Mouse (Mus musculus) ovary, postnatal 36 days (tissue): ENCODE results near the gene Slc37a1.
"Not testable (repeated sequence)": the region's sequence is repeated elsewhere in the genome, so short reads cannot be mapped to it uniquely, and the experiment has no call there.

ENCODE experiments used
- DNase-seq: peaks from one replicate; pipeline ENCODE4 v3.0.0; 2022; ENCODE audit warnings: low spot score, mixed read lengths

Slc37a1 gene

GRCm38 (mm10) chr17:31353255-31353654 lies 66.7 kb downstream of the Slc37a1 start:
- DNase-seq = no peak

- DNase-seq = not testable (repeated sequence)
Observed at GRCm38 (mm10) chr17:31354684-31355083, 68.1 kb downstream of the Slc37a1 start.

GRCm38 (mm10) chr17:31355792-31356502 lies 69.4 kb downstream of the Slc37a1 start:
- DNase-seq = no peak

DNA sequence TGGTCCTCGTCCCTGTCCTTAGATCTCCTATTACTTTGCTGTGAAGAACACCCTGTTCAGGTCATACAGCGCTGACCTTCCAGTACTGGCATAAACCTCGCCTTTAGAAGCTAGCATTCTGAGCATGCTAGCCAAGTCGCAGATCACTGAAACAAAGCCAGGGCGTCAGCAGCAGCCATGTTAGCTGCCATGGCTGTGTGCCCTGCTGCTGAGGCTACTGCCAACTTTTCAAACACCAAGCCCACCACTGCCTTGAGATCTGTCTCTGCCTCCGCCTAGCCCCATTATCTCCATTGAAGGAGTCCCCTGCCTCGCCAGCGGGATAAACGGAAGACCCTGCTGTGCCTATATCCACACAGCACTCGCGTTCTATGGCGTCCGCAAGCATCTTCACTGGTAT lies 74.0 kb downstream of the Slc37a1 start:
- no peak for DNase-seq

DNA sequence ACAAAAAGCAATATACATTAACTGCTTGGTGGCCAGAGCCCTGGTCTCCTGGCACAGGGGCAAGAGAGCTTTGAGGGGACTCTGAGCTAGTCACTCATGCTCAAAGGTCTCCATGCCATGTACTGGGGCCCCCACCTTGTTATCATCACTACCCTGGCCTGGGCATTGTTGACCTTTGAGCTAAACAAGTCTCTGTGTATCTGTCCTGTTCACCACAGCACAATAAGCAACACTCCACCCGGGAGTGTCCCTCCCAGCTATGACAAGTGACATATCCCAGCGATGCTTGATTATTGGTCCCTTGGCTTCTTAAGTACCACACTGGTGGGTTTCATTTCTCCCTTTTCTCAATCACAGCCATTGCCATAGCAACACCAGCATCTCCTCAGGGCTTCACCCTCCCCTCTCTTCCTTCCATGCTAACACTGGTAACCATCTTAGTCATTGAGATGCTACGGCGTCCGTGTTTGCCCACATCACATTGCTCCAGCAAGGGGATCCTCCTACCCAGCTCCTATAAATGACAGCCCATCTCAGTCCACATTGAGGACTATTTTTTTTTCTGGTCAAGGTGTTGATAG lies 79.1 kb downstream of the Slc37a1 start:
- DNase-seq = no peak

DNA sequence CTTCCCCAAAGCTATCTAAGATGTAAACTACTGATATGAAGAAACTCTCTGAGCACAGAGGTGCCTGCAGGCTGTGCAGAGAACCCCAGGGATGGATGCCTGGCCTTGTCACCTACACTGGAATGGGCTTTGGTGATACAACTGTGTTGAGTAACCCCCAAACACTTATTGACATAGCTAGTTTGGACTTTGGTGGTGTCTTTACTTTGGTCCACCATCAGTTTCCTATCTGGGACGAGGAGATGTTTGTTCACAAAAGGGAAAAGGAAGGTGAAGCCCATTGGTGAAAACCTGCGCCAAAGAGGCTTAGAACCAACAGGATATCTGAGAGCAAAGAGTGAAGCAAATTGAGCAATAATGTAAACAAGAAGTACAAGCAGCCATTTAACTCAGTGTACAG lies 83.6 kb downstream of the Slc37a1 start:
- DNase-seq = no peak

- DNase-seq = no peak
Observed at GRCm38 (mm10) chr17:31370931-31371330, 84.3 kb downstream of the Slc37a1 start.

DNA sequence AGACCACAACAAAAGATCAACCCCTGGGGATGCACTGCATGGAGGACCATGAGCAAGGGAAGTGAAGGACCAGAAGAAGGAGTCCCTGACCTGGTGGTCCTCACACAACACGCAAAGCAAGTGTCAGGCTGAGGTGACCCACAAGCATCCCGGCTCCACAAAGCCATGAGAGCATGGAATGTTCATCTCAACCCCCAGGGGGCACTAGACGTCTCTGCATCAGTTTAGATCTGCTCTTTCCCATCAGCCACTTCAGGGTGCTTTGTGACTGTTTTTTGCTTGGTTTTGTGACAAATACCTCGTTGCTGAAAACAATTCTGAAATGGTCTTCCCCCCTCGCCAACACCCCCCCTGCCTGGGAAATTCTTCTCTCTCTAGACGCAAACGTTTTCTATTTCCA lies 91.4 kb downstream of the Slc37a1 start:
- peak; percentile 47 for DNase-seq

GRCm38 (mm10) chr17:31378361-31378761 lies 91.8 kb downstream of the Slc37a1 start:
- DNase-seq = no peak

DNA sequence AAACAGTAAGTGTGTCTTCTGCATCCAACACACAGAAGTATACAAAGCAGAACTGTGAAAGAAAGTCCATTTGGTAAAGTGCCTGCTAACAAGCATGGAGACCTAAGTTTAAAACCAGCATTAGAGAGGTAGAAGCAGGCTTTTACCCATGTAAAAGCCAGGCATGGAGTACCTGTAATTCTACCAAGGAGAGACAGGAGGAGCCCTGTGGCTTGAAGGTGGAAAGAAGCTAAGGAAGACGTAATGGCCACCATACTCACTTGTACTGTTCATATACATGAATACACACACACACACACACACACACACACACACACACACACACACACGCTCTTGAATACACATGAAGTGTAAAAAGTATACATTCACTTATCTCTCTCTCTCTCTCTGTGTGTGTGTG lies 92.5 kb downstream of the Slc37a1 start:
- DNase-seq = no peak

DNA sequence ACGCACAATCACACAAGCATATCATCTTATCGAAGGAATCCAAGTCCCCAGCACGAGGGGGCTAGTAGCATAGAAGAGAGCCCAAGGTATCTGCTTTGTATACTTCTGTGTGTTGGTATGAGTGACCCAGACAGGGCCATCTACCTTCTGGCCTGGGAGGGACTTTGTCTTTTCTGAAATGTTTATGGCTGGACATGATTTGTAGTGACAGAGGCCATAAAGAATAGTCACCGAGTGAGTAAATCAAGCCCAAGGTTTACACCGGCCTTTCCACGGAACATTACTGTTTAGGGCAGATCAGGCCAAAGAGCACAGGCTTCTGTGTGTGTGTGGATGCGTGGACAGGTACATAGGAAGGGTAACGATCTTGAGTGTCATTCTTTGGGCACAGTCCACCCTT lies 93.3 kb downstream of the Slc37a1 start:
- DNase-seq = no peak

DNA sequence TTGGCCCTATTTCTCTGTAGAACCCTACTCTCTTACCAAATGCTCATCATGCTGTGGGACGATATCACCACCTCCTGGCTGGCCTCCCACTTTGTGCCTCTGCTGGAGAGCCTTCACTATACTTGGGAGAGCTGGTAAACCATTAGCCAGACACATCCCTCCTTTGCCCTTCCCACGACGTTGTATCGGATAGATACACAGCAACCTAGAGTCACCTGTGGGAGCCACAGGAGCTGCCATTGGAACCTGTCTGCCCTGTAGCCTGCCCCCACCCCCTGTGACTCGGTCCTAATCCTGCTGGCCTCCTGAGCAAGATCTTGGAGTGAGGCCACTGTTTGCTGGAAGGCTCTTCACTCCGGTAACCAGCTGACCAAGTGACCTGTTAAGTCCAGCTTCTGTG lies 96.7 kb downstream of the Slc37a1 start:
- no peak for DNase-seq

DNA sequence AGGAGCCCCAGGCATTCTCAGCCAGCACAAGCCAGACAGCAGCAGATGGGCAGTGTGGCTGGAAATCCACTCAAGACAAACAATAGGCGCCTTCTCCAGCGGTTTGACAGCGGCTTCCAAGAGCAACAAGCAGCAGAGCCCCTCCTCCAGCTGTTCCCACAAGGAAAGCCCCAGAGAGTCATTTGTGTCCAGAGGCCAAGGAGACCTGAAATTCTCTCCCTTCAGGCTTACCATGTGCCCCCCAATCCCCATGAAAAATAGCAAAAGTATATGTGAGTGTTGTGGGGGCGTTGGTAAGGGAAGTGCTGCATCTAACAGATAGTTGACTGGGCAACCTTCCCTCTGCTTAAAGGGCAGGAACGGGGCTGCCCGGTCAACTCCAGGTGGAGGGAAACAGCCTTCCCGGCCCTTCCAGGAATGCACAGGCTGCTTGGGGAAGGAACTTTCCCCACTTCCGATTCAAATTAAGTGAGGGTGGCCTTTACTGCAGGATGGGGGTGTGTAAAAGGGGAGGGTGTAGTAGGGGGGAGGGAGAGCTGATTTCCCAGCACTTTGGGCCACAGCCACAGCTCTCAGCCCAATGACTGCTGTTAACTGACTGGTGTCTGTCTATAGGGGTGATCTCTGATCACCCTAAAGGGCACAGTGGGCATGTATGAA lies 98.5 kb downstream of the Slc37a1 start:
- DNase-seq = peak; percentile 10

DNA sequence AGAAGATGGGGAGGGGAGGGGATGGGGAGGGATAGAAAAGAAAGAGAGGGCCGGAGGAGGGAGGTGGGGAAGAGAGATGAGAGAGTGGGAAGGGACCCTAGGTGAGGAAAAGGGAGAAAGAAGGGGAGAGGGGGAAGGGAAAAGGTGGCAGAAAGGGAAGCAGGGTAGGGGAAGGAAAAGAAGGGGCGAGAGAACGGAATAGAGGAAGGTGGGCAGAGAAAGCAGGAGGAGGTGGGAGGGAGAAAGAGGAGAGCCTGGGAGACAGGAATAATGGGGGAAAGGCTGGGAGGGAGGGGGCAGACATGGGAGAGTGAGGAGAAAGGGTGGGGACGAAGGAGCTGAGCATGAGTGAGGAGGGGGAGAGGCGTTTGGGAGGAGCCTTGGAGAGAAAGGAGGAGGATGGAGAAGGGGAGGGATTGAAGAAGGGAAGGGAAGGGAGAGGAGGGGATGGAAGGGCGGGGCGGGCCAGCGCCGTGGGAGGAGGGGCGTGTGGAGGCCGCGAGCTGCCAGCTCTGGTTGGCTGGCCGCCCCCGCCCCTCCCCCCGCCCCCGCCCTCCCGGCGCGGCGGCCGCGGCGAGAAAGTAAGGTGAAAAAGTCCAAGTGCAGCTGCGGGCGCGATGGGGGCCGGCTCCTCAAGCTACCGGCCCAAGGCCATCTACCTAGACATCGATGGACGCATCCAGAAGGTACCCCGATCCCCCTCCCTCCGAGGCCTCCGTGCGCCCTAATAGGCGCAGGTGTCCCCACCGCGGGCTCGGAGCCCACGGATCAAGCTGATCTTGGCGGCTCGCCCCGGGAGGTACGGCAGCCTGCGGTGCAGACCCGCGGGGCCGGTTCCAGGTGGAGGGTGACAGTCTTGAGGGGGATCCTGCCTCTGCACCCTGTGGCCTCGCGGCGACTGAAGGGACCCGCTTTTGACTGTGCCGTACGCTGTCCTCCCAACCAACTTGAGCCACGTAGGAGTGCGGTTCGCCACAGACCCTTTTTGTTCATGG lies 99.4 kb downstream of the Slc37a1 start, which contains the start of gene Pde9a:
Pde9a (plus strand) TSS at position 540 of the 995 bp plus-strand sequence.
- DNase-seq = peak; percentile 76

DNA sequence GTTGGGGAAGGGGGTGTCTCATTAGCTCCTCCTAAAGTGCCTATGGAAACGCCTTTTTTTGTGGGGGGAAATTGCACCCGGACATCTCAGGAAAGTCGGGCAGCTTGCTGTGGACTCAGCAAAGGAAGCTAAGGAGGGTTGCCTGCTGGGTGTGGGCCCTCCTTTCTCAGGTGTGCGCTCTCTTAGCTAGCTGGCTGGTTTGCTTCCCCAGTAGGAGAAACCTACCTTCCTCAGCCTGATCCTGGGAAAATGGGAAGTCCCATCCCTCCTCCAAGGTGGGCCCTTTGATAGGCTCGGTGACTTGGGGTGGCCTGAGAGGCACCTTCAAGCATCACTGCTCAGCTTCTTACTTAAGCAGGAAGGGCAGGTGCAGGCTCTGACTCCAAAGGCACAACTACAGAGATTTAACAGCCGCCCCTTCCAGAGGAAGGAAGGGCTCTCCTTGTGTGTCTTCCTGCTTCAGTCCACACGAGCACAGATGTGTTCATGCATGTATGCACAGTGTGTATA lies 100.2 kb downstream of the Slc37a1 start:
- no peak for DNase-seq

DNA sequence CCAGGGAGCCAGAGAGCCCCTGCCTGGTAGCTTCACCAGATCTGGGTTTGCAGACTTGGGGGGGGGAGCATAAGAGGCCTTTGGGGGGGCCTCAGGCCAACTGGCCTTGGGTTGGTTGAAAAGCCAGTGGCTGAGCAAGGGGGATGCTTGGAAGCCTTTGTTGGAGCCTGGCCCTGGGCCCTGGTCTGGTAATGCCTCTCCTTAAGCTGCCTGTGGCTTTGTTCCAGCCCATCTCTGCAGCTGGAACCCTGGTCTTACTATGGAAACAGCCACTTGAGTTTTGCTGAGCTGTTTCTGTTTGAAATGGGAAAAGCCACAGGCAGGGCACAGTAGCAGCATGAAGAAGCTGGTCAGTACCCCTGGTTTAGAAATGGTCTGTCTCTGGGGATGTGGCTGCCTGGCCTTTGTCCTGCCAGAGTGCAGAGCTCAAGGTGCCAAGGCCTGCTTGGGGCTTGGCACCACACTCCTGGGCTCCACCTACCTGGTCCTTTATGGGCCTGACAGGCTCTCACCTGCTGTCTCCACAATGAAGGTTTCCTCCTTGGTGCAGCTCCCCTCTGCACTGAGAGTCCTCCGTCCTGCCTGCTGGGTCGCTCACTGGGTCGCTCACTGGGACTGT lies 102.9 kb downstream of the Slc37a1 start:
- DNase-seq = no peak

DNA sequence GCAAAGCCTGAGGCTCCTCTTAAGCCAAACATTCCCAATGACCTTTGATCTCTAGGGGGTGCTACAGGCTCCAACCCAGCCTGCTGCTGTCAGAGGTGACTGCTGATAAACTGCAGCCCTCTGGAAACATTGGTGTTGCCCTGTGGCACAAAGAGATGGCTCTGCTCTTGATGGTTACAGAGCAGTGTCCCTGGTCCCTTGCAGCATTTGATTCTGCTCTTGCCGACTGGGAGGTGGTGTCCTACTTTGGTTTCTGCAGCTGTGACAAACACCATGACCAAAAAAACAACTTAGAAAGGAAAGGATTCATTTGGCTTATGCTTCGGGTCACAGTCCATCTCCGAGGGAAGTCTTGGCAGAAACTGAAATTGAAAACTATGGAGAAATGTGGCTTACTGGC lies 104.9 kb downstream of the Slc37a1 start:
- no peak for DNase-seq

GRCm38 (mm10) chr17:31392041-31392440 lies 105.4 kb downstream of the Slc37a1 start:
- DNase-seq = no peak

- DNase-seq = no peak
Observed at GRCm38 (mm10) chr17:31393811-31394210, 107.2 kb downstream of the Slc37a1 start.

- DNase-seq = no peak
Observed at GRCm38 (mm10) chr17:31400294-31400693, 113.7 kb downstream of the Slc37a1 start.
